Mouse (Mus musculus): ENCODE results near the gene Ift81.

GRCm38 (mm10) chr5:122643701-122644100, 29.4 kb upstream of the Ift81 start, which contains the start of gene P2rx7:
- TF ChIP-seq POLR2AphosphoS2 (IDR thresholded peaks at IDR 0.05; ENCODE audit: insufficient read length, low read depth) (no peak), TCF12 (IDR thresholded peaks at IDR 0.05; ENCODE audit: insufficient read depth, poor library complexity, severe bottlenecking) (no peak), POLR2A (IDR thresholded peaks at IDR 0.05; ENCODE audit: insufficient read length, low read depth) (no peak)
